Mouse (Mus musculus) kidney, adult 2 months (tissue): ENCODE measurements around the gene B4galnt2.

Source experiments
- CTCF ChIP-seq: fragments of 200-500 bp; conservative IDR thresholded peaks from 2 replicates; pipeline ENCODE4 v1.5.1; 2011; ENCODE audit warnings: low read depth, mild to moderate bottlenecking, control low read depth, low read length, moderate library complexity, mixed read lengths; ENCODE audit not compliant: insufficient read depth, insufficient read length
- POLR2A ChIP-seq: fragments of 200-500 bp; IDR thresholded peaks from one replicate; pipeline ENCODE4 v1.6.1; 2011; ENCODE audit warnings: low read depth, low read length, control low read depth

DNA sequence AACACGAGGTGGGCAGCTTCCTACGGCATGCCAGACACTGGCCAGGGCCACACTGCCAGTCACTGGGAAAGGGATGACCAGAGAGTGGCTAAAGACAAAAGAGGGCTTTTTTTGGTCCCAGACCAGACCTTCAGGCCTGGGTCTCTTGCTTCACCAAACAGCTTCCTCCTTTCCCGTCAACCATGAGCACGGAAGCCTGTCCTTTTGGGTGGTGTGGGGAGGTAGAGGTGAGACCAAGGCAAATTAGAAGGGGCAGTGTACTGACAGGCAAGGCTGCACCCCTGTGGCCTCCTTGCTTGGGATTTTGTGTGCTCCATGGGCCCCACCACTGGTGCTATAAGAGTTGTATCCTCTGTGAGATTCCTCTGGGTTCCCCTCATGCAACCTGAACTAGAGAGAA lies 76.1 kb downstream of the B4galnt2 start:
- TF ChIP-seq POLR2A (no peak), CTCF (no peak)
